Mouse (Mus musculus): ENCODE measurements at regions not wholly inside any gene's neighbourhood (a gene's known extent, or its start where the extent isn't known, plus 50 kb on each side); places are given as distances from the start of the nearest gene placed in this dataset.

GRCm38 (mm10) chr11:44167724-44168500 lies 232.0 kb upstream of the Il12b start:
- TF ChIP-seq CTCF (IDR thresholded peaks at IDR 0.05; ENCODE audit: low read depth) = no peak
- ATAC-seq (ENCODE audit: insufficient read depth) (no peak), DNase-seq (peak; percentile 21)
- H3K4me1 ChIP-seq (ENCODE audit: insufficient read depth) = peaks cover 3% of the 10 kb centered on the region; the same call in 1 of the 2 replicates
- no peaks in the 10 kb centered on the region for H3K27me3 ChIP-seq (ENCODE audit: insufficient read depth, low read length)
- H3K27ac ChIP-seq (ENCODE audit: low read depth) = no peak overlapping the region
- no peaks in the 10 kb centered on the region for H3K36me3 ChIP-seq (ENCODE audit: insufficient read depth)
- no peak overlapping the region for H3K4me2 ChIP-seq
- no peak overlapping the region for H3K4me3 ChIP-seq (ENCODE audit: low read depth, low read length)
- H3K9me3 ChIP-seq (ENCODE audit: low read depth, low read length) = no peaks in the 10 kb centered on the region
- 52% methylated on average over 6 of the region's 6 CpGs for WGBS
- H3K9ac ChIP-seq = no peak overlapping the region

GRCm38 (mm10) chr11:44172478-44172877 lies 227.4 kb upstream of the Il12b start:
- TF ChIP-seq CTCF (IDR thresholded peaks at IDR 0.05; ENCODE audit: low read depth) = no peak
- no peak for ATAC-seq (ENCODE audit: insufficient read depth)
- Histone ChIP-seq H3K4me2 (no peak overlapping the region), H3K9me3 (ENCODE audit: low read depth, low read length) (no peaks in the 10 kb centered on the region), H3K27me3 (ENCODE audit: insufficient read depth, low read length) (no peaks in the 10 kb centered on the region), H3K27ac (ENCODE audit: low read depth) (no peak overlapping the region), H3K9ac (no peak overlapping the region), H3K36me3 (ENCODE audit: insufficient read depth) (no peaks in the 10 kb centered on the region), H3K4me3 (ENCODE audit: low read depth, low read length) (no peak overlapping the region), H3K4me1 (ENCODE audit: insufficient read depth) (peaks cover 3% of the 10 kb centered on the region; the same call in 1 of the 2 replicates)
- 68% methylated on average over 4 of the region's 4 CpGs for WGBS
- peak; percentile 36 for DNase-seq

- no peak overlapping the region for H3K4me3 ChIP-seq (ENCODE audit: low read depth, low read length)
- no peak for TF ChIP-seq CTCF (IDR thresholded peaks at IDR 0.05; ENCODE audit: low read depth)
- no peaks in the 10 kb centered on the region for H3K9me3 ChIP-seq (ENCODE audit: low read depth, low read length)
- ATAC-seq (ENCODE audit: insufficient read depth) (no peak), DNase-seq (no peak)
- H3K36me3 ChIP-seq (ENCODE audit: insufficient read depth) = no peaks in the 10 kb centered on the region
- H3K4me2 ChIP-seq = no peak overlapping the region
- H3K4me1 ChIP-seq (ENCODE audit: insufficient read depth) = peaks cover 3% of the 10 kb centered on the region; the same call in 1 of the 2 replicates
- H3K27me3 ChIP-seq (ENCODE audit: insufficient read depth, low read length) = no peaks in the 10 kb centered on the region
- no peak overlapping the region for H3K27ac ChIP-seq (ENCODE audit: low read depth)
- WGBS = 83% methylated on average over 1 of the region's 1 CpGs
- no peak overlapping the region for H3K9ac ChIP-seq
Measured at GRCm38 (mm10) chr11:44173196-44173595, 226.7 kb upstream of the Il12b start.

- 47% methylated on average over 2 of the region's 2 CpGs for WGBS
- ATAC-seq (ENCODE audit: insufficient read depth) = no peak
- H3K4me2 ChIP-seq = no peak overlapping the region
- no peak for TF ChIP-seq CTCF (IDR thresholded peaks at IDR 0.05; ENCODE audit: low read depth)
- no peaks in the 10 kb centered on the region for H3K36me3 ChIP-seq (ENCODE audit: insufficient read depth)
- no peak overlapping the region for H3K27ac ChIP-seq (ENCODE audit: low read depth)
- H3K9ac ChIP-seq = no peak overlapping the region
- H3K4me3 ChIP-seq (ENCODE audit: low read depth, low read length) = no peak overlapping the region
- no peaks in the 10 kb centered on the region for H3K4me1 ChIP-seq (ENCODE audit: insufficient read depth)
- no peak for DNase-seq
- no peaks in the 10 kb centered on the region for H3K27me3 ChIP-seq (ENCODE audit: insufficient read depth, low read length)
- no peaks in the 10 kb centered on the region for H3K9me3 ChIP-seq (ENCODE audit: low read depth, low read length)
Measured at GRCm38 (mm10) chr11:44174548-44174947, 225.3 kb upstream of the Il12b start.

GRCm38 (mm10) chr11:44179711-44180110 lies 220.2 kb upstream of the Il12b start:
- H3K9ac ChIP-seq = no peak overlapping the region
- H3K27me3 ChIP-seq (ENCODE audit: insufficient read depth, low read length) = no peaks in the 10 kb centered on the region
- TF ChIP-seq CTCF (IDR thresholded peaks at IDR 0.05; ENCODE audit: low read depth) = no peak
- DNase-seq (no peak), ATAC-seq (ENCODE audit: insufficient read depth) (no peak)
- H3K27ac ChIP-seq (ENCODE audit: low read depth) = no peak overlapping the region
- WGBS = 74% methylated on average over 3 of the region's 3 CpGs
- H3K4me2 ChIP-seq = no peak overlapping the region
- H3K9me3 ChIP-seq (ENCODE audit: low read depth, low read length) = no peaks in the 10 kb centered on the region
- H3K4me3 ChIP-seq (ENCODE audit: low read depth, low read length) = no peak overlapping the region
- H3K36me3 ChIP-seq (ENCODE audit: insufficient read depth) = no peaks in the 10 kb centered on the region
- H3K4me1 ChIP-seq (ENCODE audit: insufficient read depth) = no peaks in the 10 kb centered on the region

- H3K27ac ChIP-seq (ENCODE audit: low read depth) = no peak overlapping the region
- no peak overlapping the region for H3K4me2 ChIP-seq
- H3K36me3 ChIP-seq (ENCODE audit: insufficient read depth) = no peaks in the 10 kb centered on the region
- no peak for DNase-seq
- H3K27me3 ChIP-seq (ENCODE audit: insufficient read depth, low read length) = no peaks in the 10 kb centered on the region
- TF ChIP-seq CTCF (IDR thresholded peaks at IDR 0.05; ENCODE audit: low read depth) = no peak
- H3K9me3 ChIP-seq (ENCODE audit: low read depth, low read length) = no peaks in the 10 kb centered on the region
- no peak overlapping the region for H3K9ac ChIP-seq
- 72% methylated on average over 3 of the region's 3 CpGs for WGBS
- H3K4me3 ChIP-seq (ENCODE audit: low read depth, low read length) = no peak overlapping the region
- ATAC-seq (ENCODE audit: insufficient read depth) = no peak
- no peaks in the 10 kb centered on the region for H3K4me1 ChIP-seq (ENCODE audit: insufficient read depth)
Measured at GRCm38 (mm10) chr11:44183823-44184222, 216.0 kb upstream of the Il12b start.

- Histone ChIP-seq H3K27ac (ENCODE audit: low read depth) (no peak overlapping the region), H3K9me3 (ENCODE audit: low read depth, low read length) (no peaks in the 10 kb centered on the region), H3K36me3 (ENCODE audit: insufficient read depth) (no peaks in the 10 kb centered on the region), H3K27me3 (ENCODE audit: insufficient read depth, low read length) (no peaks in the 10 kb centered on the region), H3K9ac (no peak overlapping the region), H3K4me3 (ENCODE audit: low read depth, low read length) (no peak overlapping the region), H3K4me1 (ENCODE audit: insufficient read depth) (no peaks in the 10 kb centered on the region), H3K4me2 (no peak overlapping the region)
- WGBS = 48% methylated on average over 9 of the region's 9 CpGs
- TF ChIP-seq CTCF (IDR thresholded peaks at IDR 0.05; ENCODE audit: low read depth) = no peak
- peak; percentile 56 for DNase-seq
- peak; percentile 88 for ATAC-seq (ENCODE audit: insufficient read depth)
Measured at GRCm38 (mm10) chr11:44185218-44185890, 214.5 kb upstream of the Il12b start.

Measured in lung, embryonic 14.5 days (tissue).